Mouse (Mus musculus) forebrain, embryonic 12.5 days (tissue): ENCODE results near the gene Igf2bp2. TPM values are rescaled to one million over a fixed set of nuclear protein-coding genes. Genes with fewer than 3 reads are reported as not detected.

Experiments
- polyA plus RNA-seq: library from polyadenylated mRNA; unstranded; fragments of >200 nt; fragmentation: Nextera tagmentation; extraction: Ambion mirVana; gene quantifications from 2 replicates; pipeline ENCODE4 v1.2.1, GENCODE M21; 2016

Gene Igf2bp2
- polyA plus RNA-seq, 1 experiment from 2014 or later: 102 TPM

Other genes with a start within 250 kb of the Igf2bp2 start
- gene Tmem41a, start 215.7 kb downstream of the Igf2bp2 start, polyA plus RNA-seq: 27.0 and 27.3 TPM in 2 replicates
- 0.15 and 0.41 TPM in 2 replicates for gene Liph, start 167.6 kb downstream of the Igf2bp2 start, polyA plus RNA-seq
- 69.5 and 70.3 TPM in 2 replicates for gene Senp2, start 153.8 kb downstream of the Igf2bp2 start, polyA plus RNA-seq
- 465 and 492 TPM in 2 replicates for gene Tra2b, start 102.7 kb upstream of the Igf2bp2 start, polyA plus RNA-seq